Mouse (Mus musculus) lung, embryonic 14.5 days (tissue): ENCODE data around the gene Ssx2ip. TPM values are rescaled to one million over a fixed set of nuclear protein-coding genes. Genes with fewer than 3 reads are reported as not detected.

Source experiments
- ATAC-seq: fragments of 200-750 bp; cut with Nextera tagmentation; 2 replicates; pipeline ENCODE4 v1.8.0; 2017; ENCODE audit warnings: mild to moderate bottlenecking, moderate TSS enrichment, moderate library complexity; ENCODE audit not compliant: insufficient read depth
- DNase-seq: peaks from one replicate; pipeline ENCODE4 v3.0.0-alpha.2; 2015
- H3K27ac ChIP-seq: fragments of 300-500 bp; sonication (generic); 2 replicates; pipeline ENCODE4 v1.5.1; 2014; ENCODE audit warnings: low read depth, mild to moderate bottlenecking, moderate library complexity
- H3K27me3 ChIP-seq: fragments of 300-500 bp; sonication (generic); 2 replicates; pipeline ENCODE4 v1.6.1; 2014; ENCODE audit warnings: low read length, control low read depth; ENCODE audit not compliant: insufficient read depth
- H3K36me3 ChIP-seq: fragments of 300-500 bp; sonication (generic); 2 replicates; pipeline ENCODE4 v1.6.1; 2014; ENCODE audit warnings: control low read depth; ENCODE audit not compliant: insufficient read depth
- H3K4me1 ChIP-seq: fragments of 300-500 bp; sonication (generic); 2 replicates; pipeline ENCODE4 v1.6.1; 2014; ENCODE audit warnings: antibody characterized with exemption, control low read depth; ENCODE audit not compliant: insufficient read depth
- H3K4me2 ChIP-seq: fragments of 300-500 bp; sonication (generic); 2 replicates; pipeline ENCODE4 v1.6.1; 2014; ENCODE audit warnings: mild to moderate bottlenecking
- H3K4me3 ChIP-seq: fragments of 300-500 bp; sonication (generic); 2 replicates; pipeline ENCODE4 v1.5.1; 2014; ENCODE audit warnings: low read depth, low read length
- H3K9ac ChIP-seq: fragments of 300-500 bp; sonication (generic); 2 replicates; pipeline ENCODE4 v1.6.1; 2014
- H3K9me3 ChIP-seq: fragments of 300-500 bp; sonication (generic); 2 replicates; pipeline ENCODE4 v1.6.1; 2016; ENCODE audit warnings: low read depth, low read length, control low read depth
- CTCF ChIP-seq: IDR thresholded peaks from 2 replicates; pipeline ENCODE4 v1.5.1; 2016; ENCODE audit warnings: antibody characterized with exemption, low read depth
- WGBS: fragments of 180-500 bp; shearing (Covaris S2); extraction: QIAGEN DNeasy Blood & Tissue Kit; methylation state at CpG from one replicate; pipeline ENCODE4 v1.1.7; 2014; 5-methylcytosine and 5-hydroxymethylcytosine counted together
- polyA plus RNA-seq: library from polyadenylated mRNA; unstranded; fragments of >200 nt; fragmentation: Nextera tagmentation; extraction: Ambion mirVana; gene quantifications from 2 replicates; pipeline ENCODE4 v1.2.1, GENCODE M21; 2014

The Ssx2ip gene
- polyA plus RNA-seq = 29.3 and 30.5 TPM in 2 replicates

GRCm38 (mm10) chr3:146404311-146405201 lies at the start of gene Ssx2ip:
TSS of gene Ssx2ip (plus strand) at chr3:146404642.
- Histone ChIP-seq H3K9me3 (no peaks in the 10 kb centered on the region; the same call in 1 of the 2 replicates), H3K4me1 (no peaks in the 10 kb centered on the region; the same call in 1 of the 2 replicates), H3K27me3 (no peaks in the 10 kb centered on the region), H3K4me3 (peak within 1 kb of the TSS; percentile 90), H3K27ac (peak within 1 kb of the TSS; percentile 84), H3K9ac (peak within 1 kb of the TSS; percentile 82), H3K4me2 (peak within 1 kb of the TSS; percentile 87), H3K36me3 (no peaks in the 10 kb centered on the region)
- DNase-seq (peak; percentile 97), ATAC-seq (peak; percentile 97)
- under 1% methylated on average over 94 of the region's 100 CpGs for WGBS
- TF ChIP-seq CTCF = no peak

GRCm38 (mm10) chr3:146355146-146355545 lies 49.3 kb upstream of the Ssx2ip start:
- H3K27me3 ChIP-seq = no peaks in the 10 kb centered on the region
- ATAC-seq (no peak), DNase-seq (no peak)
- no peaks in the 10 kb centered on the region for H3K4me1 ChIP-seq
- no peaks in the 10 kb centered on the region for H3K36me3 ChIP-seq
- no peak for TF ChIP-seq CTCF
- WGBS = 70% methylated on average over 3 of the region's 3 CpGs
- no peak overlapping the region for H3K4me3 ChIP-seq
- no peaks in the 10 kb centered on the region for H3K9me3 ChIP-seq
- H3K27ac ChIP-seq = no peak overlapping the region
- no peak overlapping the region for H3K4me2 ChIP-seq
- H3K9ac ChIP-seq = no peak overlapping the region

GRCm38 (mm10) chr3:146365471-146365870 lies 39.0 kb upstream of the Ssx2ip start:
- no peak overlapping the region for H3K9ac ChIP-seq
- no peak for TF ChIP-seq CTCF
- no peaks in the 10 kb centered on the region for H3K27me3 ChIP-seq
- no peak overlapping the region for H3K4me3 ChIP-seq
- no peak overlapping the region for H3K4me2 ChIP-seq
- H3K4me1 ChIP-seq = no peaks in the 10 kb centered on the region
- H3K36me3 ChIP-seq = no peaks in the 10 kb centered on the region
- ATAC-seq (no peak), DNase-seq (no peak)
- 83% methylated on average over 9 of the region's 9 CpGs for WGBS
- H3K9me3 ChIP-seq = no peaks in the 10 kb centered on the region
- H3K27ac ChIP-seq = no peak overlapping the region

- Histone ChIP-seq H3K27me3 (no peaks in the 10 kb centered on the region), H3K4me3 (no peak overlapping the region), H3K4me1 (no peaks in the 10 kb centered on the region), H3K9ac (no peak overlapping the region), H3K36me3 (no peaks in the 10 kb centered on the region), H3K27ac (no peak overlapping the region), H3K4me2 (no peak overlapping the region), H3K9me3 (no peaks in the 10 kb centered on the region)
- ATAC-seq (no peak), DNase-seq (no peak)
- no peak for TF ChIP-seq CTCF
- WGBS = 92% methylated on average over 2 of the region's 2 CpGs
Measured at GRCm38 (mm10) chr3:146367058-146367457, 37.4 kb upstream of the Ssx2ip start.

- no peaks in the 10 kb centered on the region for H3K4me1 ChIP-seq
- H3K9ac ChIP-seq = no peak overlapping the region
- no peaks in the 10 kb centered on the region for H3K36me3 ChIP-seq
- 85% methylated on average over 7 of the region's 7 CpGs for WGBS
- H3K4me3 ChIP-seq = no peak overlapping the region
- no peak for TF ChIP-seq CTCF
- H3K4me2 ChIP-seq = no peak overlapping the region
- H3K9me3 ChIP-seq = no peaks in the 10 kb centered on the region
- DNase-seq (no peak), ATAC-seq (no peak)
- H3K27me3 ChIP-seq = no peaks in the 10 kb centered on the region
- no peak overlapping the region for H3K27ac ChIP-seq
Measured at GRCm38 (mm10) chr3:146370553-146371095, 33.8 kb upstream of the Ssx2ip start.

- DNase-seq (no peak), ATAC-seq (no peak)
- Histone ChIP-seq H3K9me3 (no peaks in the 10 kb centered on the region), H3K4me1 (no peaks in the 10 kb centered on the region), H3K9ac (no peak overlapping the region), H3K4me2 (no peak overlapping the region), H3K36me3 (no peaks in the 10 kb centered on the region), H3K27ac (no peak overlapping the region), H3K27me3 (no peaks in the 10 kb centered on the region), H3K4me3 (no peak overlapping the region)
- no peak for TF ChIP-seq CTCF
- WGBS = 71% methylated on average over 5 of the region's 5 CpGs
Measured at GRCm38 (mm10) chr3:146371201-146371600, 33.2 kb upstream of the Ssx2ip start.

GRCm38 (mm10) chr3:146374596-146375175 lies 29.8 kb upstream of the Ssx2ip start:
- H3K4me1 ChIP-seq = no peaks in the 10 kb centered on the region; the same call in 1 of the 2 replicates
- no peak overlapping the region for H3K4me2 ChIP-seq
- no peak overlapping the region for H3K4me3 ChIP-seq
- ATAC-seq = no peak
- 81% methylated on average over 3 of the region's 3 CpGs for WGBS
- no peak for DNase-seq
- H3K9ac ChIP-seq = no peak overlapping the region
- no peak for TF ChIP-seq CTCF
- no peaks in the 10 kb centered on the region for H3K27me3 ChIP-seq
- H3K36me3 ChIP-seq = no peaks in the 10 kb centered on the region
- H3K27ac ChIP-seq = no peak overlapping the region
- no peaks in the 10 kb centered on the region for H3K9me3 ChIP-seq
